Mouse (Mus musculus): ENCODE measurements around the gene Abhd14a. TPM values are rescaled to one million over a fixed set of nuclear protein-coding genes. Genes with fewer than 3 reads are reported as not detected.

Abhd14a gene
- total RNA-seq, 2 experiments from 2014 or later: 15.9 to 19.8 TPM

GRCm38 (mm10) chr9:106398667-106399311, 48.7 kb downstream of the Abhd14a start:
- H3K27ac ChIP-seq: no peak overlapping the region
- no peak for DNase-seq
- TF ChIP-seq CTCF (IDR thresholded peaks at IDR 0.05): no peak
- intact Hi-C loops (cut with DNase I): no loop called here
- no peak overlapping the region for H3K4me3 ChIP-seq

GRCm38 (mm10) chr9:106397733-106398132, 49.7 kb downstream of the Abhd14a start:
- intact Hi-C loops (cut with DNase I): no loop called here

GRCm38 (mm10) chr9:106394649-106395602, 52.6 kb downstream of the Abhd14a start:
- Histone ChIP-seq H3K27ac (no peak overlapping the region), H3K4me3 (no peak overlapping the region)
- intact Hi-C loops (cut with DNase I): no loop called here
- TF ChIP-seq CTCF (IDR thresholded peaks at IDR 0.05): peak; percentile 63
- DNase-seq: no peak

More at GRCm38 (mm10) chr9:106397733-106398132, 49.7 kb downstream of the Abhd14a start:
- Histone ChIP-seq H3K4me3 (no peak overlapping the region), H3K27ac (no peak overlapping the region)
- DNase-seq: no peak
- no peak for TF ChIP-seq CTCF (IDR thresholded peaks at IDR 0.05)

- intact Hi-C loops (cut with DNase I): no loop called here
- no peak for TF ChIP-seq CTCF (IDR thresholded peaks at IDR 0.05)
Measured at GRCm38 (mm10) chr9:106393548-106393947, 53.9 kb downstream of the Abhd14a start.

GRCm38 (mm10) chr9:106392828-106393527, 54.5 kb downstream of the Abhd14a start:
- no peak for DNase-seq
- H3K27ac ChIP-seq: no peak overlapping the region
- intact Hi-C loops (cut with DNase I): no loop called here

More at GRCm38 (mm10) chr9:106393548-106393947, 53.9 kb downstream of the Abhd14a start:
- Histone ChIP-seq H3K4me3 (no peak overlapping the region), H3K27ac (no peak overlapping the region)
- DNase-seq: no peak

More at GRCm38 (mm10) chr9:106392828-106393527, 54.5 kb downstream of the Abhd14a start:
- no peak for TF ChIP-seq CTCF (IDR thresholded peaks at IDR 0.05)
- no peak overlapping the region for H3K4me3 ChIP-seq

Other genes with a start within 250 kb of the Abhd14a start
- gene Ppm1m, start 247.9 kb downstream of the Abhd14a start, total RNA-seq (2021): 1 to 10 TPM; 2.1 to 5.2 TPM
- 100 to 1,000 TPM; 127 to 210 TPM for gene Twf2, start 244.6 kb downstream of the Abhd14a start, total RNA-seq (2021)
- gene Tlr9, start 225.1 kb downstream of the Abhd14a start, total RNA-seq (2021): under 1 TPM; 0.17 to 0.23 TPM
- 100 to 1,000 TPM; 209 to 290 TPM for gene Alas1, start 199.0 kb downstream of the Abhd14a start, total RNA-seq (2021)
- gene Poc1a, start 166.6 kb downstream of the Abhd14a start, total RNA-seq (2021): 1 to 10 TPM; 1.4 to 2.1 TPM
- 10 to 100 TPM; 26.6 to 34.6 TPM for gene Dusp7, start 79.0 kb downstream of the Abhd14a start, total RNA-seq (2021)
- gene Rpl29, start 18.2 kb downstream of the Abhd14a start, total RNA-seq (2021): 100 to 1,000 TPM; 253 to 301 TPM
- 10 to 100 TPM in 1 of 2 experiments, 1 to 10 TPM in 1; 8.2 to 14.9 TPM for gene Acy1, start 9.4 kb downstream of the Abhd14a start, total RNA-seq (2021)
- 1 to 10 TPM; 4.8 to 6.1 TPM for gene Abhd14b, start 219 bp downstream of the Abhd14a start, total RNA-seq (2021)
- gene Pcbp4, start 5.6 kb upstream of the Abhd14a start, total RNA-seq (2021): 10 to 100 TPM; 63.8 to 69.0 TPM
- gene Gpr62, start 18.3 kb upstream of the Abhd14a start, total RNA-seq (2021): under 1 TPM in 1 of 2 experiments, not detected in 1; 0.15 TPM
- 10 to 100 TPM; 23.9 to 24.7 TPM for gene Rrp9, start 28.3 kb upstream of the Abhd14a start, total RNA-seq (2021)
- gene Parp3, start 29.3 kb upstream of the Abhd14a start, total RNA-seq (2021): 10 to 100 TPM; 60.4 to 75.3 TPM
- not detected for gene Iqcf1, start 52.3 kb upstream of the Abhd14a start, total RNA-seq (2021)
- gene Iqcf5, start 66.9 kb upstream of the Abhd14a start, total RNA-seq (2021): not detected
- not detected for gene Iqcf3, start 114.0 kb upstream of the Abhd14a start, total RNA-seq (2021)
- gene Iqcf4, start 123.3 kb upstream of the Abhd14a start, total RNA-seq (2021): not detected
- gene Iqcf6, start 178.9 kb upstream of the Abhd14a start, total RNA-seq (2021): not detected
- not detected for gene Grm2, start 208.4 kb upstream of the Abhd14a start, total RNA-seq (2021)
- gene Tex264, start 238.2 kb upstream of the Abhd14a start, total RNA-seq (2021): 10 to 100 TPM; 31.7 to 32.6 TPM